Mouse (Mus musculus): Measurements from ENCODE around the gene Dctn2. TPM values are rescaled to one million over a fixed set of nuclear protein-coding genes. Genes with fewer than 3 reads are reported as not detected.

Gene Dctn2
- polyA plus RNA-seq, 1 experiment from 2014 or later = 69.5 TPM

- Histone ChIP-seq H3K27ac (replicated peaks) (no peak overlapping the region), H3K4me3 (replicated peaks) (no peak overlapping the region), H3K4me2 (no peak overlapping the region), H3K9me3 (replicated peaks) (no peaks in the 10 kb centered on the region), H3K4me1 (replicated peaks) (peaks cover 19% of the 10 kb centered on the region), H3K36me3 (replicated peaks) (peaks cover 3% of the 10 kb centered on the region; the same call in 1 of the 2 replicates), H3K9ac (no peak overlapping the region), H3K27me3 (peaks cover 31% of the 10 kb centered on the region)
- ATAC-seq (ENCODE audit: insufficient read depth) = no peak
- WGBS (ENCODE audit: insufficient replicate concordance) = 73% methylated on average over 7 of the region's 7 CpGs
Measured at GRCm38 (mm10) chr10:127330212-127330611, 64.0 kb downstream of the Dctn2 start.

Other genes with a start within 250 kb of the Dctn2 start
- 43.9 and 44.8 TPM in 2 replicates for gene Tsfm, start 235.5 kb upstream of the Dctn2 start, polyA plus RNA-seq (2015; fragmentation: Nextera tagmentation; extraction: Ambion mirVana)
- gene Mettl1, start 225.0 kb upstream of the Dctn2 start, polyA plus RNA-seq (2015; fragmentation: Nextera tagmentation; extraction: Ambion mirVana) = 15.6 and 15.7 TPM in 2 replicates
- 0.06 and 0.14 TPM in 2 replicates for gene Eef1akmt3, start 224.9 kb upstream of the Dctn2 start, polyA plus RNA-seq (2015; fragmentation: Nextera tagmentation; extraction: Ambion mirVana)
- gene Cyp27b1, start 218.1 kb upstream of the Dctn2 start, polyA plus RNA-seq (2015; fragmentation: Nextera tagmentation; extraction: Ambion mirVana) = not detected in 2 replicates
- gene March9, start 206.2 kb upstream of the Dctn2 start, polyA plus RNA-seq (2015; fragmentation: Nextera tagmentation; extraction: Ambion mirVana) = 0.03 TPM in 1 of 2 replicates, not detected in the other
- 338 and 361 TPM in 2 replicates for gene Cdk4, start 202.8 kb upstream of the Dctn2 start, polyA plus RNA-seq (2015; fragmentation: Nextera tagmentation; extraction: Ambion mirVana)
- 77.4 and 84.3 TPM in 2 replicates for gene Tspan31, start 196.1 kb upstream of the Dctn2 start, polyA plus RNA-seq (2015; fragmentation: Nextera tagmentation; extraction: Ambion mirVana)
- 0.35 and 0.67 TPM in 2 replicates for gene Agap2, start 191.1 kb upstream of the Dctn2 start, polyA plus RNA-seq (2015; fragmentation: Nextera tagmentation; extraction: Ambion mirVana)
- 54.0 and 58.1 TPM in 2 replicates for gene Os9, start 145.2 kb upstream of the Dctn2 start, polyA plus RNA-seq (2015; fragmentation: Nextera tagmentation; extraction: Ambion mirVana)
- 19.3 and 21.0 TPM in 2 replicates for gene B4galnt1, start 101.1 kb upstream of the Dctn2 start, polyA plus RNA-seq (2015; fragmentation: Nextera tagmentation; extraction: Ambion mirVana)
- gene Slc26a10, start 85.7 kb upstream of the Dctn2 start, polyA plus RNA-seq (2015; fragmentation: Nextera tagmentation; extraction: Ambion mirVana) = 2.1 and 3.2 TPM in 2 replicates
- 5.4 and 5.8 TPM in 2 replicates for gene Arhgef25, start 76.3 kb upstream of the Dctn2 start, polyA plus RNA-seq (2015; fragmentation: Nextera tagmentation; extraction: Ambion mirVana)
- 16.7 and 16.9 TPM in 2 replicates for gene Dtx3, start 70.6 kb upstream of the Dctn2 start, polyA plus RNA-seq (2015; fragmentation: Nextera tagmentation; extraction: Ambion mirVana)
- gene Pip4k2c, start 54.8 kb upstream of the Dctn2 start, polyA plus RNA-seq (2015; fragmentation: Nextera tagmentation; extraction: Ambion mirVana) = 41.9 and 45.1 TPM in 2 replicates
- gene Kif5a, start 3.0 kb upstream of the Dctn2 start, polyA plus RNA-seq (2015; fragmentation: Nextera tagmentation; extraction: Ambion mirVana) = 0.06 and 0.21 TPM in 2 replicates
- gene Mbd6, start 22.6 kb downstream of the Dctn2 start, polyA plus RNA-seq (2015; fragmentation: Nextera tagmentation; extraction: Ambion mirVana) = 7.9 and 8.0 TPM in 2 replicates
- gene Mars, start 45.4 kb downstream of the Dctn2 start, polyA plus RNA-seq (2015; fragmentation: Nextera tagmentation; extraction: Ambion mirVana) = 109 and 112 TPM in 2 replicates
- gene Arhgap9, start 55.6 kb downstream of the Dctn2 start, polyA plus RNA-seq (2015; fragmentation: Nextera tagmentation; extraction: Ambion mirVana) = 14.1 and 14.9 TPM in 2 replicates
- 0.31 and 0.32 TPM in 2 replicates for gene Gli1, start 75.6 kb downstream of the Dctn2 start, polyA plus RNA-seq (2015; fragmentation: Nextera tagmentation; extraction: Ambion mirVana)
- gene Inhbe, start 88.0 kb downstream of the Dctn2 start, polyA plus RNA-seq (2015; fragmentation: Nextera tagmentation; extraction: Ambion mirVana) = 0.71 and 0.82 TPM in 2 replicates
- gene Inhbc, start 104.1 kb downstream of the Dctn2 start, polyA plus RNA-seq (2015; fragmentation: Nextera tagmentation; extraction: Ambion mirVana) = 4.6 and 5.1 TPM in 2 replicates
- gene R3hdm2, start 114.0 kb downstream of the Dctn2 start, polyA plus RNA-seq (2015; fragmentation: Nextera tagmentation; extraction: Ambion mirVana) = 14.4 and 15.0 TPM in 2 replicates
- gene Stac3, start 235.3 kb downstream of the Dctn2 start, polyA plus RNA-seq (2015; fragmentation: Nextera tagmentation; extraction: Ambion mirVana) = 1.0 and 1.2 TPM in 2 replicates
- gene Ndufa4l2, start 248.6 kb downstream of the Dctn2 start, polyA plus RNA-seq (2015; fragmentation: Nextera tagmentation; extraction: Ambion mirVana) = 20.7 and 42.1 TPM in 2 replicates